Mouse (Mus musculus): ENCODE data around the gene Gm4175. TPM values are rescaled to one million over a fixed set of nuclear protein-coding genes. Genes with fewer than 3 reads are reported as not detected.

The Gm4175 gene
- total RNA-seq (2023; ENCODE audit: inconsistent age) = not detected in 4 replicates

GRCm38 (mm10) chr7:21761375-21761774 lies at the start of gene Gm4175:
Gene Gm4175, minus strand, starts transcription at chr7:21761475.

GRCm38 (mm10) chr7:21796628-21797027 lies 35.4 kb upstream of the Gm4175 start, which contains the start of gene Gm4177:
Gene Gm4177, minus strand, starts transcription at chr7:21796728.

Other genes starting within 250 kb of the Gm4175 start
- not detected in 4 replicates for gene Vmn1r130, start 249.7 kb downstream of the Gm4175 start, total RNA-seq (2023; ENCODE audit: inconsistent age)
- not detected in 4 replicates for gene Vmn1r131, start 215.4 kb downstream of the Gm4175 start, total RNA-seq (2023; ENCODE audit: inconsistent age)
- not detected in 4 replicates for gene Vmn1r132, start 147.4 kb downstream of the Gm4175 start, total RNA-seq (2023; ENCODE audit: inconsistent age)
- not detected in 4 replicates for gene Gm4177, start 35.3 kb upstream of the Gm4175 start, total RNA-seq (2023; ENCODE audit: inconsistent age)
- not detected in 4 replicates for gene Vmn1r135, start 70.9 kb upstream of the Gm4175 start, total RNA-seq (2023; ENCODE audit: inconsistent age)
- not detected in 4 replicates for gene Gm5725, start 82.8 kb upstream of the Gm4175 start, total RNA-seq (2023; ENCODE audit: inconsistent age)
- gene Gm5891, start 159.8 kb upstream of the Gm4175 start, total RNA-seq (2023; ENCODE audit: inconsistent age) = not detected in 4 replicates
- gene Vmn1r137, start 233.1 kb upstream of the Gm4175 start, total RNA-seq (2023; ENCODE audit: inconsistent age) = not detected in 4 replicates